Mouse (Mus musculus) erythroblast, embryonic 14.5 days (primary cell): ENCODE results near the gene Rhog. TPM values are rescaled to one million over a fixed set of nuclear protein-coding genes. Genes with fewer than 3 reads are reported as not detected.
A peak's percentile ranks its signal among the peaks of the same experiment; 100 is the strongest.

Source experiments
- H3K27me3 ChIP-seq: 2 replicates; pipeline ENCODE4 v1.6.1; 2012; ENCODE audit warnings: inconsistent platforms; ENCODE audit not compliant: control insufficient read depth
- H3K36me3 ChIP-seq: 2 replicates; pipeline ENCODE4 v1.6.1; 2012; ENCODE audit warnings: mild to moderate bottlenecking, inconsistent platforms; ENCODE audit not compliant: control insufficient read depth
- H3K4me1 ChIP-seq: 2 replicates; pipeline ENCODE4 v1.6.1; 2012; ENCODE audit warnings: inconsistent platforms; ENCODE audit not compliant: control insufficient read depth
- H3K4me3 ChIP-seq: replicated peaks from 2 replicates; pipeline ENCODE3; 2012; ENCODE audit warnings: moderate library complexity, mild to moderate bottlenecking, inconsistent platforms
- H3K9me3 ChIP-seq: 2 replicates; pipeline ENCODE4 v1.6.1; 2012; ENCODE audit warnings: low read length, inconsistent platforms, mixed read lengths; ENCODE audit not compliant: control insufficient read depth
- GATA1 ChIP-seq: IDR thresholded peaks from 2 replicates; pipeline ENCODE4 v1.6.1; 2012; ENCODE audit warnings: low read length, inconsistent platforms, mixed read lengths
- TAL1 ChIP-seq: IDR thresholded peaks from 3 replicates; pipeline ENCODE4 v1.6.1; 2012; ENCODE audit warnings: low read length, inconsistent platforms, mixed read lengths
- polyA plus RNA-seq: library from polyadenylated mRNA; stranded (reverse); fragments of >175 nt; gene quantifications from 2 replicates; pipeline ENCODE4 v1.2.3, GENCODE M21; 2012

Rhog gene
- polyA plus RNA-seq, 1 experiment: 7.6 TPM

DNA sequence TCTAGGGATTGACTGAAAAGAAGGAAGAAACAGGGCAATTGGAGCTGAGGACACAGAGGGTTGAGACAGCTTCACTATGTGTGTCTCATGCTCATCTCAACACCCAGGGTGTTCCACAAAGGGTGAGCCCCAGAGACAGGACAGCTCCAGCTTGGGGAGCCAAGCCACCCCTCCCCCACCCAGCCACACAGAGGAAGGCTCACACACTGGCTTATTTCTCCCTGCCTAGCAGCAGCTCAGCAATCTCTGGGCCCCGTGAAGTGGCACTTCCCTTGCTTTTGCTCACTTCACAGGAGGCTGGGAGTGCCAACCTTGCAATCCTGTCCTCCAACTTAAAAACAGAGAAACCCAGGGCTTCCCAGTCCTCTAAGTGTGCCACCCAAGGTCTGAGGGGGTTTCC lies 10.1 kb downstream of the Rhog start:
- Histone ChIP-seq H3K9me3 (no peaks in the 10 kb centered on the region), H3K36me3 (peaks cover 70% of the 10 kb centered on the region), H3K27me3 (no peaks in the 10 kb centered on the region), H3K4me1 (peaks cover 84% of the 10 kb centered on the region), H3K4me3 (peak overlapping the region; percentile 17)
- no peak for TF ChIP-seq TAL1
- no peak for TF ChIP-seq GATA1

DNA sequence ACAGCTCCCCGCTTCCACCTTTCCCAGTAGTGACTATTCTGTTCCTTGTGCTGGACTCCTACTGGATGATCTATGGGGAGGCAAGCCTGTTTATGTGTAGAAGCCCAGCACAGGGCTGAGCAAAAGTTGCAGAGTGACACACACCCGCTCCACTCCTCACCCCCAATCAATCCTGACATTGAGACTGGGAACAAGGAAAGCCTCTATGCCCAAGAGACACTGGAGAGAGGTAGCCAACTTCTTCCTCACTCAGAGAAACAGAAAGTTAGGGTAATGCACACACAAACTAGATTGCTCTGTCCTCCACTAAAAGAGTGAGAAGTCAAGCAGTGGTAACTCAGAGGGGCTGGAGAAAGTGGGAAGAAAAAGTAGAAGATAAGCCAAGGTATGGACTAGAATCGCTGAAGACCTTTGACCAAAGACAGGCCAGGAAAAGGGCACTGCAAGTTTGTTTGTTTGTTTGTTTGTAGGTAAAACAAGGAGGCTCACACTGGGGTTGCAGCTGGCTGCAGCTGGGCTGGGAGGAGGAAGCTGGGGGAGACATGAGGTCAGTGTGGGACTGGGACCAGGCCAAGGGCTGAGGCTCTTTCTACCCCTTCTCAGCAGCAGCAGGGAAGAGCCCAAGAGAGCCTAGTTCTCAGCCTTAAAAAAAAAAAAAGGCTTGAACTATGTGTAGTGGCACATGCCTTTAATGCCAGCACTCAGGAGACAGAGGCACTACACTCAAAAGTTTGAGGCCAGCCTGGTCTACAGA lies 10.9 kb downstream of the Rhog start:
- H3K9me3 ChIP-seq: no peaks in the 10 kb centered on the region
- TF ChIP-seq GATA1 (no peak), TAL1 (no peak)
- peaks cover 79% of the 10 kb centered on the region for H3K36me3 ChIP-seq
- H3K4me1 ChIP-seq: peaks cover 77% of the 10 kb centered on the region
- H3K27me3 ChIP-seq: no peaks in the 10 kb centered on the region
- no peak overlapping the region for H3K4me3 ChIP-seq

DNA sequence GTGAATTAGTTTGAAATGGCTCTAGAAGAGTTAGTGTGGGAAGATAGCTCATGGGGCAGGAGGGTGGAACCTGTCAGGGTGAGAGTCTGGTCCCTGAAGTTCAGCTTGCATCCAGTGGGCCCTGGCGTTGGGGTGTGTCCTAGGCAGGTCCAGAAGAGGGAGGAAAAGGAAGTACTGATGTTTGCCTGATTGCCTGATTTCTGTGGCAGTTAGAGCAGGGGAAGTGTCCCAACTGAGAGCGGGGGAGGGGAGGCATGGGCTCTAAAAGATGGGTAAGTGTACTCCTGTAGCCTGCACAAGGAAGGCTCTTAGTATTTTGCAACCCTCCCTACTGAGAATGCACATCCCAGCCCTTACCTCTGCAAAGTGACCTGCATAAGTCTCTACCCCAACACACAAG lies 12.0 kb downstream of the Rhog start:
- Histone ChIP-seq H3K27me3 (no peaks in the 10 kb centered on the region), H3K4me1 (peaks cover 72% of the 10 kb centered on the region), H3K36me3 (peaks cover 90% of the 10 kb centered on the region), H3K9me3 (no peaks in the 10 kb centered on the region), H3K4me3 (no peak overlapping the region)
- no peak for TF ChIP-seq TAL1
- TF ChIP-seq GATA1: no peak

DNA sequence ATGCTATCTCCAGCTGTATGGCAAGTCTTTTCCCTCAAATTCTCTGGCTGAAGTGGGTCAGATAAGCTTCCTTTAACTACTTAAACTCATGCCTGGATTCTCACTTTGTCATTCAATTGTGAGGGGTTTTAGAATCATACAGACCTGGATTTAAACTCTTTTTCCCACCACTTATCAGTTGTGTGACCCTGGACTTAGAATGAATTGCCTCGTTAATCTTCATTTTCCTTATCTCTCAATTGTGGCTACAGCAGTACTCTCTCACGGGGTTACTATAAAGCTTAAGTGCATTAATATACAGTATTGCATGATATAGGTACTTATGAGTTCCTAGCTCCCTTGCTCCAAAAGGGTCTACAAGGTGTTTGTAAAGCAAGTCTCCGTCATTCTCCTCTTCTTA lies 12.9 kb downstream of the Rhog start:
- no peak overlapping the region for H3K4me3 ChIP-seq
- no peaks in the 10 kb centered on the region for H3K9me3 ChIP-seq
- no peaks in the 10 kb centered on the region for H3K27me3 ChIP-seq
- peaks cover 64% of the 10 kb centered on the region for H3K4me1 ChIP-seq
- H3K36me3 ChIP-seq: peaks cover 97% of the 10 kb centered on the region
- no peak for TF ChIP-seq TAL1
- TF ChIP-seq GATA1: no peak

DNA sequence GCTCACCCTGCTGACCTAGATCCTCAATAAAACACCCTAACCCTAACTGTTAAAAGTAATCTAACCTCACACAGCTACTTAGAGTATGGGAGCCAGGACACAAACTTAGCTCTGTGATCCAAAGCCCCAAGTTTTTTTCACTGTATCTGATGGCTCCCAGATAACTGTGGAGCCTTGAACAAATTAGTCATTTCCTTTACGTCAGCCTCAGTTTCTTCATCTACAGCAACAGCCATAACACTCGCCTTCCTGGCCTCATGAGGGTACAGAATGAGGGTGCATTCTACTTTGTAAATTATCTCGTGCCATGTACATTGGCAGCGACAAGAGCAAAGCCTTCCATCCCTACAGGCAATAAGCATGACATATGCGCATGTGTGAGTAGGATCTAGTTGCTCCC lies 13.5 kb downstream of the Rhog start:
- Histone ChIP-seq H3K27me3 (no peaks in the 10 kb centered on the region), H3K4me3 (no peak overlapping the region), H3K4me1 (peaks cover 58% of the 10 kb centered on the region), H3K9me3 (no peaks in the 10 kb centered on the region), H3K36me3 (peaks cover 98% of the 10 kb centered on the region)
- TF ChIP-seq TAL1 (no peak), GATA1 (peak; percentile 1; the same call in 1 of the 2 replicates)

DNA sequence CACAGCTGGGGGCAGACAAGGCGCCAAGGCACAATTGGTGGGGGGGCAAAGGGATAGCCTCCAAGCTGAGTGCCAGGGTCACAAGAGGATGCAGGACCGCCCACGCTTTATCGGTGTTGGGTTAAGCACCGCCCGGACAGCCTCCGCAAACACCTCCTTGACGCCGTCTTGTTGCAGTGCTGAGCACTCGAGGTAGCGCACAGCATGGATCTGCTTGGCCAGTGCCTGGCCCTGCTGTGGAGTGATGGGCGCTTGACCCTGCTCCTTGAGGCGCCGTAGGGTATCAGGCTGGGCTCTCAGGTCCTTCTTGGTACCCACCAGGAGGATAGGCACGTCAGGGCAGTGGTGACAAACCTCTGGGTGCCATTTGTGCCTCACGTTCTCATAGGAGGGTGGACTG lies 16.3 kb downstream of the Rhog start:
- TF ChIP-seq GATA1 (no peak), TAL1 (no peak)

DNA sequence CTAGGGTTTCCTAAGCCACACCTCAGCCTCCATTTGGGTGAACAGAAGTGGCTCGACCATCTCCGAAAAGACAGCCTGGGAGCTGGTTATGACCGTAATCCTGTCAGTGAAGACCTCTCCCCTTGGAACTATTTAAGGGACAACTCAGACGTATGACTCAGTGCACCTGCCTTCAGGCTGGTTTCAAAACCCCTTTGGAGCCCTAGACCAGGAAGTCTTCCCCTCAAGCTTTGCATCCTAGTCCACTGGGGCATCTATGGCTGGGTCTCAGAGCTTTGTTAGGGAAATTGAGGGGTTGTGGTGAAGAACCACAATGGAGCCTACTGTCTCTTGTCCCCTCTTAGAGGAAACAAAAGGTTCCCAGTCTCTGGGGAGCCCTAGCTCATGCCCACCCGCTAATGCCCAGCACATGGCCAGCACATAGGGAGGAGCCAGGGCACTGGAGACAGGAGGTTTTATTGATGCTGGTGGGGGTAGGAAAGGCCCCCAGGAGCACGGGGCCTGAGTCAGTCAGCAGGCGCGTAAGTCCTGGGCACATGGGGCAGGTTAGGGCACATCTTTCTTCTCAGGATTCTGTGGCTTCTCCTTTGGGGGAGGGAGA lies 17.1 kb downstream of the Rhog start:
- TF ChIP-seq GATA1 (no peak), TAL1 (no peak)
- H3K4me1 ChIP-seq: peaks cover 26% of the 10 kb centered on the region
- no peaks in the 10 kb centered on the region for H3K27me3 ChIP-seq
- no peaks in the 10 kb centered on the region for H3K9me3 ChIP-seq
- no peak overlapping the region for H3K4me3 ChIP-seq
- H3K36me3 ChIP-seq: peaks cover 85% of the 10 kb centered on the region

More for the DNA sequence above, 16.3 kb downstream of the Rhog start:
- H3K36me3 ChIP-seq: peaks cover 93% of the 10 kb centered on the region
- H3K4me1 ChIP-seq: peaks cover 34% of the 10 kb centered on the region
- H3K9me3 ChIP-seq: no peaks in the 10 kb centered on the region
- H3K4me3 ChIP-seq: no peak overlapping the region
- no peaks in the 10 kb centered on the region for H3K27me3 ChIP-seq

DNA sequence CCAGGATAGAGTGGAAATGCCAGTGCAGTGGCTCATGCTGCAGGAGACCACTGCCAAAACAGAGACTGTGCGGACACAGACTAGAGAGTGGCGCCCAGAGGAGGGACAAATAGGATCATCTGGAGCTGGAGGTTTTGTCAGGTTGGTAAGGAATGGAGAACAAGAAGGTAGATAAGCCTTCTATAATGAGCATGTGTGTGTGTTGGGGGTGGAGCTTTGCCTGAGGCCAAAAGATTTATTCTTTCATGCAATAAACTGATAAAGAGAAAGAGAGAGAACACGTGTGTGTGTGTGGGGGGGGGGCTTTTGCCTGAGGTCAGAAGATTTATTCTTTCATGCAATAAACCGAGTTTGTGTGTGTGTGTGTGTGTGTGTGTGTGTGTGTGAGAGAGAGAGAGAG lies 22.8 kb downstream of the Rhog start:
- no peaks in the 10 kb centered on the region for H3K9me3 ChIP-seq
- H3K27me3 ChIP-seq: no peaks in the 10 kb centered on the region
- H3K4me3 ChIP-seq: no peak overlapping the region
- TF ChIP-seq TAL1: no peak
- no peak for TF ChIP-seq GATA1
- H3K4me1 ChIP-seq: peaks cover 5% of the 10 kb centered on the region; the same call in 1 of the 2 replicates
- H3K36me3 ChIP-seq: peaks cover 27% of the 10 kb centered on the region

DNA sequence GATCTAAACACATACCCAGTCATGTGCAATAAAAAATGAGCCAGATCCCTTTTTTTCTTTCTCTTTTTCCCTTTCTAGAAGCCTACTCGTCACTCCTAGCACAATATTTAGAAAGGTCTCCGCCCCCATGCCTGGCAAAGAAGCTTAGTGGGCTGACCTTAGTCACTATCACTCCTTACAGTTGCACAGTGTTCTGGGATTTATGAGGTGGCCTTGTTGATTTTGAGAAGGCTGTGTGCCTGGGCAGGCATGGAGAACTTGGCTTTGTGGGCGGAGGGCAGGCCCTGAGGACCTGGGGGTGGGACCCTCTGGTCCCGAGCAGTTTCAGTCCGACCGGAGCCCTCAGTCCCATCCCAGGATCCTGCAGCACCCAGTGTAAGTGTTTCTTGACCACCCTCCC lies 26.0 kb downstream of the Rhog start:
- Histone ChIP-seq H3K27me3 (no peaks in the 10 kb centered on the region), H3K9me3 (no peaks in the 10 kb centered on the region), H3K4me3 (no peak overlapping the region), H3K4me1 (peaks cover 2% of the 10 kb centered on the region; the same call in 1 of the 2 replicates), H3K36me3 (no peaks in the 10 kb centered on the region; the same call in 1 of the 2 replicates)
- no peak for TF ChIP-seq GATA1
- TF ChIP-seq TAL1: no peak
